Mouse (Mus musculus) gastrocnemius, postnatal 14 days (tissue): ENCODE data around the gene Bloc1s3. TPM values are rescaled to one million over a fixed set of nuclear protein-coding genes. Genes with fewer than 3 reads are reported as not detected.
A peak's percentile ranks its signal among the peaks of the same experiment; 100 is the strongest.

Experiments used
- DNase-seq: peaks from one replicate; pipeline ENCODE4 v3.0.0; 2021; ENCODE audit warnings: mixed read lengths
- intact Hi-C: fragments of 180-260 bp; cut with DNase I; formaldehyde crosslinking; loops from one replicate; pipeline ENCODE4 v1.15.1; 2025; ENCODE audit warnings: low total_unique reads
- total RNA-seq, 2 experiments: library from RNA; stranded (reverse); gene quantifications; 2 replicates each; pipeline ENCODE4 v1.2.3; 2021

Bloc1s3 gene
- total RNA-seq, 2 experiments from 2014 or later, result 1.7 to 2.1 TPM

GRCm38 (mm10) chr7:19459144-19459870 is 48.9 kb downstream of the Bloc1s3 start:
- intact Hi-C loops, result no loop called here
- DNase-seq, result no peak

- intact Hi-C loops, result no loop called here
- peak; percentile 80 for DNase-seq
Measured at GRCm38 (mm10) chr7:19458591-19459111, 49.5 kb downstream of the Bloc1s3 start, which contains the start of gene Mark4. Mark4 (minus strand) TSS chr7:19458821.

GRCm38 (mm10) chr7:19458072-19458486 is 50.1 kb downstream of the Bloc1s3 start:
- intact Hi-C loops, result no loop called here
- peak; percentile 67 for DNase-seq

GRCm38 (mm10) chr7:19457414-19458071 is 50.6 kb downstream of the Bloc1s3 start:
- DNase-seq, result no peak
- intact Hi-C loops, result no loop called here

- intact Hi-C loops, result no loop called here
- no peak for DNase-seq
Measured at GRCm38 (mm10) chr7:19456628-19457027, 51.5 kb downstream of the Bloc1s3 start.

- intact Hi-C loops, result no loop called here
- DNase-seq, result no peak
Measured at GRCm38 (mm10) chr7:19455819-19456495, 52.2 kb downstream of the Bloc1s3 start.

- intact Hi-C loops, result no loop called here
- no peak for DNase-seq
Measured at GRCm38 (mm10) chr7:19455186-19455585, 53.0 kb downstream of the Bloc1s3 start.

Other genes starting within 250 kb of the Bloc1s3 start
- 10 to 100 TPM; 31.0 to 35.1 TPM for gene Vasp, start 236.6 kb downstream of the Bloc1s3 start, total RNA-seq
- gene Ppm1n, start 228.3 kb downstream of the Bloc1s3 start, total RNA-seq, result not detected
- gene Rtn2, start 225.7 kb downstream of the Bloc1s3 start, total RNA-seq, result 100 to 1,000 TPM; 800 to 833 TPM
- under 1 TPM; 0.69 to 0.90 TPM for gene Fosb, start 198.3 kb downstream of the Bloc1s3 start, total RNA-seq
- 10 to 100 TPM; 26.7 to 28.7 TPM for gene Ercc1, start 163.6 kb downstream of the Bloc1s3 start, total RNA-seq
- gene Cd3eap, start 148.9 kb downstream of the Bloc1s3 start, total RNA-seq, result 1 to 10 TPM; 7.4 to 8.2 TPM
- gene Ppp1r13l, start 148.6 kb downstream of the Bloc1s3 start, total RNA-seq, result 1 to 10 TPM; 1.7 to 2.9 TPM
- 1 to 10 TPM; 6.1 to 7.8 TPM for gene Ercc2, start 126.4 kb downstream of the Bloc1s3 start, total RNA-seq
- under 1 TPM in 1 of 2 experiments, not detected in 1; 0.11 TPM for gene Klc3, start 104.3 kb downstream of the Bloc1s3 start, total RNA-seq
- gene Ckm, start 103.6 kb downstream of the Bloc1s3 start, total RNA-seq, result over 10,000 TPM; 34,344 to 35,305 TPM
- 10 to 100 TPM; 12.6 to 14.1 TPM for gene Mark4, start 49.5 kb downstream of the Bloc1s3 start, total RNA-seq
- under 1 TPM; 0.47 to 0.74 TPM for gene Exoc3l2, start 45.0 kb downstream of the Bloc1s3 start, total RNA-seq
- gene Trappc6a, start within 50 bp of the Bloc1s3 start, total RNA-seq, result 10 to 100 TPM; 19.9 to 20.0 TPM
- not detected for gene Nkpd1, start 9.5 kb upstream of the Bloc1s3 start, total RNA-seq
- gene Ppp1r37, start 54.7 kb upstream of the Bloc1s3 start, total RNA-seq, result 10 to 100 TPM; 34.4 to 34.5 TPM
- under 1 TPM in 1 of 2 experiments, not detected in 1; 0.27 TPM for gene Zfp296, start 68.9 kb upstream of the Bloc1s3 start, total RNA-seq
- gene Gemin7, start 69.2 kb upstream of the Bloc1s3 start, total RNA-seq, result 10 to 100 TPM; 50.0 to 55.1 TPM
- gene Clasrp, start 96.1 kb upstream of the Bloc1s3 start, total RNA-seq, result 10 to 100 TPM; 10.6 to 12.0 TPM
- 1 to 10 TPM; 4.9 to 7.3 TPM for gene Relb, start 121.1 kb upstream of the Bloc1s3 start, total RNA-seq
- 10 to 100 TPM; 39.8 to 47.7 TPM for gene Clptm1, start 156.7 kb upstream of the Bloc1s3 start, total RNA-seq
- under 1 TPM; 0.41 to 0.44 TPM for gene Apoc2, start 169.6 kb upstream of the Bloc1s3 start, total RNA-seq
- gene Gm44805, start 173.1 kb upstream of the Bloc1s3 start, total RNA-seq, result not detected
- gene Apoc4, start 173.1 kb upstream of the Bloc1s3 start, total RNA-seq, result not detected
- 1 to 10 TPM in 1 of 2 experiments, not detected in 1; 1.3 TPM for gene Apoc1, start 184.3 kb upstream of the Bloc1s3 start, total RNA-seq
- 10 to 100 TPM; 56.6 to 84.2 TPM for gene Apoe, start 190.8 kb upstream of the Bloc1s3 start, total RNA-seq
- 10 to 100 TPM; 52.9 to 55.7 TPM for gene Tomm40, start 207.1 kb upstream of the Bloc1s3 start, total RNA-seq
- gene Nectin2, start 242.1 kb upstream of the Bloc1s3 start, total RNA-seq, result 10 to 100 TPM in 1 of 2 experiments, 1 to 10 TPM in 1; 9.8 to 12.9 TPM